Mouse (Mus musculus) layer of hippocampus, postnatal 10 days (tissue): ENCODE measurements at regions not wholly inside any gene's neighbourhood (a gene's known extent, or its start where the extent isn't known, plus 50 kb on each side); places are given as distances from the start of the nearest gene placed in this dataset.

ENCODE experiments used
- DNase-seq, 2 experiments: peaks; one replicate each; pipeline ENCODE4 v3.0.0; 2021; ENCODE audit warnings: low spot score in 2 of 2

DNA sequence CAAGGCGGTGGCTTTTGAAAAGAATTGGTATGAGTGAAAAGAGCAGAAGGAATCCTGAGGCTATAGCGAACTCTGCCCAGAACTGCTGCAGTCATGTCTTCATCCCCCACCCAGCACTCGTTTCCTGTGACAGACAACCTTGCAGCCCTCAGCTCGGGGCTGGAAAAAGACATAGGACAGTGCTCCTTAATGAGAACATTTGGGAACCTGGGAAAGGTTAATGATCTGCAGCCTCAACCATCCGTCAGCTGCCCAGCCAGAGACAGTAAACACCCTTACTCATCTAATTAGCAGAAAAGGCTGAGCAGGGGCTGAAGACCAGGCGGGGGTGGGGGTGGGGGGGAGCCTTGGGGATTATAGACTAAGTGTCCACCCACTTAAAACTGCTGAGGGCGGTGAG, 76.3 kb upstream of the Arhgap36 start:
- DNase-seq: no peak

DNA sequence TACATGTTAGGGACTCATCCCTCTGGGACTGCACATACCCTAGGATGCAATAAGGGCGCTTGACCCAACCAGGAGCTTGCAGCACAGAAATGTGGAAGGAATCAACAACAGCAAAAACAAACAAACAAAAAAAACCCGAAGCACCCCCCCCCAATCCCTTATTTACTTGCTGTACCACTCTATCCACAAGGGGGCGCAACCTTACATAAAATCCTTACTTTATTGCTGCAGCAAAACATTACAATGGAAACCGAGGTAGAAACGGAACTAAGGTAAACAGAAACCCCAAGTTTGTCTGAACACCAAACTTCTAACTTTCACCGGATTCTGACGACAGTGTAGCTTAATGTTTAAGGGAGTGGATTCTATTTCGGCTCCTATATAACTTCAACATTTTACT, 86.7 kb upstream of the Arhgap36 start:
- peak; percentile 24 to 41 for DNase-seq

DNA sequence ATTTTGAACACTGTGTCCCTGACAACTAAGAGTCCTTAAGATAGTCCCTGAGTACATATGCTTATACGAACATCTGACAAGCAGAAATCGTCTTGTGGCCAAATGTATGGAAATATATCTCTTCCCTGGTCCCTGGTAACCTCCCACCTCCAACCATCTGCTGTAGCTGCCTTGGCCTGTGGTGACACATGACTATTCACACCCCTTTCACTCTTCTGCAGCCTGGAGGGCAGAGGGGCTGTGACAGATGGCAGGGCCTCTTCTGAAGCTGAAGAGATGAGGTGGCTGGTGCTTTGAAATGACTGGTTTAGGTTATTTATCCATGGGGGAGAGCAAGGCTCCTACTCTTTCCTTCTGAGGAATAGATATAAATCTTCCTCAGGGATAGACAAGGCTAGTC, 82.3 kb upstream of the Enox2 start:
- no peak for DNase-seq

DNA sequence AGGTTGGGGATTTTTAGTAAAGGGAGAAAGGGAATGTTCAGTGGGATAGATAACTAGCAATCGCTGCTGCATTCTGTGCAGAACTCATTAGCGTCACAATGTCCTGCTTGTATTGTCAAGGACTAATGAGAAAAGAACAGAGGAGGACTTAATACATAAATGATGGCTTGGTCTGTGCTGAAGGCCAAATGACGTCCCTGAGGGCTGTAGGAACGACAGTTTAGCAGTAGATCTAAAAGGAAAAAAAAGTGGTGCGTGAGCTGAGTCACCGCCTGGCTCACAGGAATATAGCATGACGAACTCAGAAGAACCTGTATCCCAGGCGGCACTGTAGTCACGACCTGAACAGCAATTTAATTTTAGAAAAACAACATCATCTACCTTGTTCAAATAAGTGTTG, 81.3 kb upstream of the Enox2 start:
- no peak for DNase-seq

DNA sequence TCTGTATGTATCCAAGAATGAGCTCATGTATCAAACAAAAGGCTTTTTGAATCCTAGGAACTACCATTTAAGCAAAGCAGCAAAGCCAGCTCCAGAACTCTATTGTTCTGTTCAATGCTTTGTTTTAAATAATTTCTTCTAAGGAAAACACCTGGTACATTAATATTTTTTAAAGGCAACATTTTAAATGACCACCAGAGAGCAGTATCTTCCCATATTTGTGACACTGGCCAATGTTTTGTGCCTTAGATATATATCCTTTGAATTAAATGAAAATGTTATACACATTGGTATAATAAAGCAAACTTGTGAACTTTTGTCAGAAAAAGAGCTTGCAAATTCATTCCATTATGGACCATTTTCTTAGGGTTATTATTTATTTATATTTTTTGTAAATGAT, 58.4 kb upstream of the Enox2 start:
- DNase-seq: no peak
